Mouse (Mus musculus) midbrain, embryonic 10.5 days (tissue): ENCODE results near the gene Ryr2. TPM values are rescaled to one million over a fixed set of nuclear protein-coding genes. Genes with fewer than 3 reads are reported as not detected.

Experiments
- DNase-seq: peaks from one replicate; pipeline ENCODE4 v3.0.0-alpha.2; 2017; ENCODE audit warnings: low spot score
- H3K27ac ChIP-seq: fragments of 300-500 bp; sonication (generic); replicated peaks from 2 replicates; pipeline ENCODE4 v1.5.1; 2016; ENCODE audit warnings: mild to moderate bottlenecking
- H3K27me3 ChIP-seq: fragments of 300-500 bp; sonication (generic); 2 replicates; pipeline ENCODE4 v1.6.1; 2016; ENCODE audit warnings: low read depth, mild to moderate bottlenecking; ENCODE audit not compliant: poor library complexity, severe bottlenecking
- H3K36me3 ChIP-seq: fragments of 300-500 bp; sonication (generic); 2 replicates; pipeline ENCODE4 v1.6.1; 2016; ENCODE audit warnings: mild to moderate bottlenecking, moderate library complexity
- H3K4me1 ChIP-seq: fragments of 300-500 bp; sonication (generic); 2 replicates; pipeline ENCODE4 v1.6.1; 2016
- H3K4me3 ChIP-seq: fragments of 300-500 bp; sonication (generic); 2 replicates; pipeline ENCODE4 v1.5.1; 2016; ENCODE audit warnings: mild to moderate bottlenecking, moderate library complexity
- H3K9me3 ChIP-seq: fragments of 300-500 bp; sonication (generic); replicated peaks from 2 replicates; pipeline ENCODE4 v1.6.1; 2016; ENCODE audit warnings: mild to moderate bottlenecking
- WGBS: fragments of 180-500 bp; shearing (Covaris S2); methylation state at CpG from one replicate; pipeline ENCODE4 v1.1.7; 2016; 5-methylcytosine and 5-hydroxymethylcytosine counted together
- polyA plus RNA-seq: library from polyadenylated mRNA; unstranded; fragments of >200 nt; fragmentation: Nextera tagmentation; extraction: Ambion mirVana; gene quantifications from 2 replicates; pipeline ENCODE4 v1.2.1, GENCODE M21; 2016

The Ryr2 gene
- polyA plus RNA-seq, 1 experiment from 2014 or later = 0.07 TPM

DNA sequence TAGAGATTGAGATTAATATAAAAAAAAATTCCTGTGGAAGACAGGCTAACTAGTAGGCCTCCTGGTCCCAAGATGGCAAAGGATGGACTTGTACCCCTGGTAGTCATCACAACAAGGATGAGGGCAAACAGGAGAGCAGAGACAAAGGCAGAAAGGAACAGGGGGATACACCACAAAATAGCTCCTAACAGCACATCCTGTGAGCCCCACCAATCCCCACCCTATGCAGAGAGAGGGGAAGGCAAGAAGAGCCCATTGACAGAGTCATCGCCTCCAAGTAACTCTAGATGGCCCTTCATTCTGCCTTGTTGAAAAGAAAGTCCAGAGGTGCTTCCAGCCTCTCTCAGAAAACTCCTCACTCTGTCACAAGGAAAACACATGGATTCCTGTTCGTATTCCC, 586.0 kb downstream of the Ryr2 start:
- H3K4me1 ChIP-seq = no peaks in the 10 kb centered on the region
- H3K27me3 ChIP-seq = no peaks in the 10 kb centered on the region
- H3K27ac ChIP-seq = no peak overlapping the region
- 87% methylated on average over 2 of the region's 2 CpGs for WGBS
- H3K36me3 ChIP-seq = no peaks in the 10 kb centered on the region
- DNase-seq = no peak
- H3K4me3 ChIP-seq = no peak overlapping the region
- no peaks in the 10 kb centered on the region for H3K9me3 ChIP-seq

GRCm38 (mm10) chr13:11511540-11512177, 595.1 kb downstream of the Ryr2 start:
- Histone ChIP-seq H3K36me3 (no peaks in the 10 kb centered on the region), H3K27me3 (no peaks in the 10 kb centered on the region), H3K27ac (no peak overlapping the region), H3K4me1 (no peaks in the 10 kb centered on the region), H3K9me3 (no peaks in the 10 kb centered on the region; the same call in 1 of the 2 replicates), H3K4me3 (no peak overlapping the region)
- 78% methylated on average over 2 of the region's 2 CpGs for WGBS
- DNase-seq = no peak

Other genes with a start within 250 kb of the Ryr2 start
- gene Mtr, start 151.2 kb upstream of the Ryr2 start, polyA plus RNA-seq = 15.0 and 16.5 TPM in 2 replicates
- gene Actn2, start 233.8 kb upstream of the Ryr2 start, polyA plus RNA-seq = 1.6 and 1.8 TPM in 2 replicates